Mouse (Mus musculus) midbrain, embryonic 14.5 days (tissue): Measurements from ENCODE around the gene Psapl1. TPM values are rescaled to one million over a fixed set of nuclear protein-coding genes. Genes with fewer than 3 reads are reported as not detected.

Source experiments
- ATAC-seq: fragments of 200-750 bp; cut with Nextera tagmentation; 2 replicates; pipeline ENCODE4 v1.8.0; 2017; ENCODE audit warnings: moderate number of reproducible peaks, moderate library complexity; ENCODE audit not compliant: low FRiP score, low TSS enrichment
- DNase-seq: peaks from one replicate; pipeline ENCODE4 v3.0.0-alpha.2; 2015
- H3K27ac ChIP-seq: fragments of 300-500 bp; sonication (generic); replicated peaks from 2 replicates; pipeline ENCODE4 v1.5.1; 2014; ENCODE audit warnings: mild to moderate bottlenecking, low read depth, low read length, moderate library complexity
- H3K27me3 ChIP-seq: fragments of 300-500 bp; sonication (generic); 2 replicates; pipeline ENCODE4 v1.6.1; 2014; ENCODE audit warnings: low read length, control low read depth, mixed read lengths; ENCODE audit not compliant: control insufficient read depth, insufficient read depth
- H3K36me3 ChIP-seq: fragments of 300-500 bp; sonication (generic); 2 replicates; pipeline ENCODE4 v1.6.1; 2014; ENCODE audit warnings: low read length, control low read depth; ENCODE audit not compliant: control insufficient read depth, insufficient read depth
- H3K4me1 ChIP-seq: fragments of 300-500 bp; sonication (generic); 2 replicates; pipeline ENCODE4 v1.6.1; 2014; ENCODE audit warnings: mild to moderate bottlenecking, antibody characterized with exemption, low read length, control low read depth; ENCODE audit not compliant: control insufficient read depth, insufficient read depth
- H3K4me2 ChIP-seq: fragments of 300-500 bp; sonication (generic); 2 replicates; pipeline ENCODE4 v1.6.1; 2014; ENCODE audit warnings: mild to moderate bottlenecking, low read length, moderate library complexity
- H3K4me3 ChIP-seq: fragments of 300-500 bp; sonication (generic); replicated peaks from 2 replicates; pipeline ENCODE4 v1.5.1; 2014; ENCODE audit warnings: low read depth, low read length
- H3K9ac ChIP-seq: fragments of 300-500 bp; sonication (generic); replicated peaks from 2 replicates; pipeline ENCODE4 v1.6.1; 2014; ENCODE audit warnings: mild to moderate bottlenecking, low read length, moderate library complexity
- H3K9me3 ChIP-seq: fragments of 300-500 bp; sonication (generic); 2 replicates; pipeline ENCODE4 v1.6.1; 2016; ENCODE audit warnings: low read length, control low read depth, mixed read lengths; ENCODE audit not compliant: control insufficient read depth
- WGBS: fragments of 180-500 bp; shearing (Covaris S2); extraction: QIAGEN DNeasy Blood & Tissue Kit; methylation state at CpG from one replicate; pipeline ENCODE4 v1.1.7; 2014; 5-methylcytosine and 5-hydroxymethylcytosine counted together
- polyA plus RNA-seq: library from polyadenylated mRNA; unstranded; fragments of >200 nt; fragmentation: Nextera tagmentation; extraction: Ambion mirVana; gene quantifications from 2 replicates; pipeline ENCODE4 v1.2.1, GENCODE M21; 2014

Gene Psapl1
- not detected in 2 replicates for polyA plus RNA-seq

GRCm38 (mm10) chr5:36203916-36204315, at the start of gene Psapl1:
TSS of gene Psapl1 (plus strand) at chr5:36204021.
- Histone ChIP-seq H3K4me1 (0 out of 2 replicates have a peak, but pooled peaks cover 3% of the 10 kb centered on the region), H3K36me3 (no peaks in the 10 kb centered on the region), H3K27me3 (no peaks in the 10 kb centered on the region), H3K9me3 (no peaks in the 10 kb centered on the region), H3K4me2 (no peak within 1 kb of the TSS), H3K4me3 (no peak within 1 kb of the TSS), H3K27ac (no peak within 1 kb of the TSS), H3K9ac (no peak within 1 kb of the TSS)
- 88% methylated on average over 10 of the region's 10 CpGs for WGBS
- DNase-seq (no peak), ATAC-seq (no peak)

- Histone ChIP-seq H3K9me3 (no peaks in the 10 kb centered on the region), H3K9ac (0 out of 2 replicates have a peak overlapping the region, but pooled peaks have one; percentile 14), H3K4me2 (no peak overlapping the region), H3K27me3 (no peaks in the 10 kb centered on the region), H3K4me3 (no peak overlapping the region), H3K4me1 (peaks cover 13% of the 10 kb centered on the region; the same call in 1 of the 2 replicates), H3K36me3 (no peaks in the 10 kb centered on the region), H3K27ac (peak overlapping the region; percentile 10; the same call in 1 of the 2 replicates)
- WGBS, result 29% methylated on average over 8 of the region's 8 CpGs
- no peak for DNase-seq
- no peak for ATAC-seq
These were observed 48.8 kb upstream of the Psapl1 start for GRCm38 (mm10) chr5:36154879-36155485.

DNA sequence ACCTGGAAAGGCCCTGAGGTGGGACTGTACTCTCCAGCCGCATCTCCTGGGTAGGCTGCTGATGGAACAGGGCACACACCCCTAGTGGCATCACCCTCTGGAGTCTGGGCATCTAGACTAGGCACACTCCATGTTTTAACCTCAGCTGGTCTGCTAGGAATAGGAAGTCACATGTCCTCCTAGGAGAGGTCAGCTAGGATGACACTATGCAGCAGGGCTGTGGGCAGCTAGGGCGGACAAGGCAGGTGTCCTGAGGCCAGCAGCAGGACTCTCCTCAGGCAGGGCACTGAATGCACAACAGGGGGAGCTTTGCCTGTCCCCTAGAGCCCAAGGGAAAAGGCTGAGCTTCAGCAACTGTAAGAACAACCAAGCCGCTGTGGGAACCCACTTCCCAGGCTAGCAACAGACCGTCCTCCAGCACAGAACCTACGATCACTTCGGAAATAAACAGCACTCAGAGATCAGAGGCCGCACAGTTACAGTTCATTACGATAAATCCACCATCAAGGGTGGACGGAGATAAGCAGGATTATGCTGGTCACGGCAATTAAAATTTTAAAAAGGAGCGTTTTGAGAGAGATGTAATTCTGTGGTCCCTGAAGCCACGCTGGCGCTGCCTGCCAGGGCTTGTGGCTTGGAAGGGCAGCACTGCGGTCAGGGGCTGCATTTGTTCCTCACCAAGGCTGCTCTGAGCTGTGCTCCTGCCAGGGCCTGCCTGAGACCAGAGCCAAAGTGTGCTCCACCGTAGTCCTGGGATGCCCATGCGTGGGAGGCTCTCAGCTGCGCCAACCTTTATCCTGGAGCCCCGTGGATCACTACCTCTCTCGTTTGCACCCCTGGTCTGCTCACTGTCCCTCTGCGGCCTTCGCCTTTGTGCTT, 38.2 kb upstream of the Psapl1 start:
- peak; percentile 24; the same call in 1 of the 2 replicates for ATAC-seq
- no peak overlapping the region for H3K4me3 ChIP-seq
- peaks cover 31% of the 10 kb centered on the region for H3K4me1 ChIP-seq
- peak; percentile 60 for DNase-seq
- H3K27me3 ChIP-seq, result no peaks in the 10 kb centered on the region
- peak overlapping the region; percentile 32 for H3K27ac ChIP-seq
- H3K4me2 ChIP-seq, result no peak overlapping the region
- no peaks in the 10 kb centered on the region for H3K36me3 ChIP-seq
- H3K9ac ChIP-seq, result no peak overlapping the region
- H3K9me3 ChIP-seq, result no peaks in the 10 kb centered on the region
- 43% methylated on average over 21 of the region's 21 CpGs for WGBS

GRCm38 (mm10) chr5:36166346-36167013, 37.3 kb upstream of the Psapl1 start:
- DNase-seq, result no peak
- no peaks in the 10 kb centered on the region for H3K9me3 ChIP-seq

DNA sequence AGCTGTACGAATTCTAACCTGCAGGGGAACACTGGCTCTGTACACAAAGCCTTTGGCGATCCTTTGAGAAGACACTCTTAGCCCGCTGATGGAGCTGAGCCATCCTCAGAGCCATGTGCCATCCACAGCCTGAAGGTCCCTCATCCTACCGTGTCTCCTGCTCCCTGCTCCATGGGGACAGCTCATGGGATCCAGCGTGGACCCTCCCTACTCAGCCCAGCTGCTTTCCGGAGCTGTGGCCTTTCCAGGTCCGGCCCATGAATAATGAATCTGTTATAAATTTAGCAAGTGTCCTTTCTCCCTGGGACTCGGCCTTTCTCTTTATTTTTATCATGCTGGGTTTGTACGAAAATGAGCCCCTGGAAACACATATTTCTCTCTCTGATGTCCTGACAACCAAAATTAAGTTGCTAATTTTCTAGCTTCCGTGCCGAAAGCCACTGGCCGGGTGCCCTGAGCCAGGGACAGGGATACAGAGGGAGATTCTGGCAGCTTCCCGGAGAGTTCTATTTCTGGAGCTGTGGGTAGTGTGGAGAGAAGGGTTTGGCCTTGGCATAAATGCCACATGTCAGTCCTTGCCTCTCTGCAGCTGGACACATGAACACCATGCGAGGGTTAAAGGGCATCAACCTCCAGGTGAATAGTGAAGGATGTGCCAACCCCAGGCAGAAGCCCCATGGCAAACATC, 34.7 kb upstream of the Psapl1 start:
- no peak for ATAC-seq
- Histone ChIP-seq H3K4me2 (no peak overlapping the region), H3K9me3 (no peaks in the 10 kb centered on the region), H3K27me3 (no peaks in the 10 kb centered on the region), H3K27ac (peak overlapping the region; percentile 57), H3K9ac (no peak overlapping the region), H3K36me3 (no peaks in the 10 kb centered on the region), H3K4me1 (peaks cover 31% of the 10 kb centered on the region), H3K4me3 (no peak overlapping the region)
- WGBS, result 54% methylated on average over 14 of the region's 14 CpGs
- peak; percentile 31 for DNase-seq

More at GRCm38 (mm10) chr5:36166346-36167013, 37.3 kb upstream of the Psapl1 start:
- Histone ChIP-seq H3K36me3 (no peaks in the 10 kb centered on the region), H3K4me1 (peaks cover 31% of the 10 kb centered on the region), H3K27me3 (no peaks in the 10 kb centered on the region), H3K9ac (no peak overlapping the region), H3K4me3 (no peak overlapping the region), H3K27ac (peak overlapping the region; percentile 49), H3K4me2 (no peak overlapping the region)
- no peak; the same call in 1 of the 2 replicates for ATAC-seq
- WGBS, result 63% methylated on average over 6 of the region's 6 CpGs

DNA sequence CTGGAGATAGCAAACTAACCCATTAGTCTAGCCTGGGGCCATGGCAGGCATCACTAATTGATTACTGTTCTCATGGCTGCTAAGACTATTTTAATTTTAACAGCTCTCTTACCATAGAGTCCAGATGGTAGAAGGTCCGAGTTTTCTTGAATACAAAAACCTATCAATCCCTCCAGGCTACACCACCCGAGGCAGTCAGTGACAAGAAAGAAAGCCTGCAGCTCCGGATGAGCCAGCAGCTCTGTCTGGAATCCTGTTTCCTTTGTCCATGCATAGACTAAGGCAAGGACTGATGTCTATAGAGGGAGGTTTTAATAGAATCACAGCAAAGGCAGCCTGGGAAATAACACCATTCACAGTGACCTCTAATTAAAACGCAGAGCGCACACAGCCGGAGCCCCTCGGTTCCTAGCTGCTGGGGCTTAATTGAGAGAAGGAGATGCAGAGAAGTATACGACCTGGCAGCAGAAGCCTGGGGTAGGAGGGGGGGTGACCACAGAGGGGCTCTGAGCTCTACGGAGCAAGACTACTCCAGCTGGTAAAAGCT, 29.2 kb upstream of the Psapl1 start:
- peak overlapping the region; percentile 74 for H3K27ac ChIP-seq
- no peak overlapping the region for H3K4me3 ChIP-seq
- peak; percentile 82 for ATAC-seq
- 0 out of 2 replicates have a peak overlapping the region, but pooled peaks have one; percentile 15 for H3K4me2 ChIP-seq
- DNase-seq, result peak; percentile 75
- no peaks in the 10 kb centered on the region for H3K27me3 ChIP-seq
- H3K9me3 ChIP-seq, result no peaks in the 10 kb centered on the region
- H3K4me1 ChIP-seq, result peaks cover 16% of the 10 kb centered on the region
- WGBS, result 2% methylated on average over 9 of the region's 9 CpGs
- H3K36me3 ChIP-seq, result no peaks in the 10 kb centered on the region
- no peak overlapping the region; the same call in 1 of the 2 replicates for H3K9ac ChIP-seq

GRCm38 (mm10) chr5:36176409-36176808, 27.4 kb upstream of the Psapl1 start:
- Histone ChIP-seq H3K9me3 (no peaks in the 10 kb centered on the region), H3K4me2 (no peak overlapping the region), H3K27ac (no peak overlapping the region), H3K36me3 (no peaks in the 10 kb centered on the region), H3K27me3 (no peaks in the 10 kb centered on the region), H3K4me1 (peaks cover 16% of the 10 kb centered on the region), H3K4me3 (no peak overlapping the region), H3K9ac (no peak overlapping the region)
- DNase-seq (no peak), ATAC-seq (no peak)
- WGBS, result 85% methylated on average over 11 of the region's 11 CpGs

DNA sequence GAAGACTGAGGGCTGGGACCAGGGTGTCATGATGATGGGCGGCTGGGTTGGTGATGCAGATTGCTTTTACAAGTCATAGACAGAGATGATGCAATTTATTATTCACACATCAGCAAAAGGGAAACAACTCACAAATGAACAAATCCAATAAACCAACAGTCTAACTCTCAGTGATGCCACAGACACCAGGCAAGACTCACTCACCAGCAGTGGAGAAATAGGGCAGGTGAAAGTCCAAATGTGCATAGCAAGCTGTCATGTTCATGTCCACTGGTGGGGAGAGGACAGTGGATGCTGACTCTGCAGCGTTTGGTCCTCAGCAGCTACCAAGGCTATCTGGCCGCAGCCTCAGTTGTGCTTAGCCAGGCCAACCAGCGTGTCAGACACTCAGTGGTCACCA, 26.9 kb upstream of the Psapl1 start:
- 89% methylated on average over 4 of the region's 4 CpGs for WGBS
- Histone ChIP-seq H3K4me3 (no peak overlapping the region), H3K36me3 (no peaks in the 10 kb centered on the region), H3K9ac (no peak overlapping the region), H3K4me1 (peaks cover 16% of the 10 kb centered on the region), H3K27ac (no peak overlapping the region), H3K27me3 (no peaks in the 10 kb centered on the region), H3K4me2 (no peak overlapping the region), H3K9me3 (no peaks in the 10 kb centered on the region)
- no peak for DNase-seq
- no peak for ATAC-seq
